Mouse (Mus musculus): ENCODE data around the gene Pde4d.
A peak's percentile ranks its signal among the peaks of the same experiment; 100 is the strongest.
"Not testable (repeated sequence)": the region's sequence is repeated elsewhere in the genome, so short reads cannot be mapped to it uniquely, and the experiment has no call there.

The Pde4d gene

DNA sequence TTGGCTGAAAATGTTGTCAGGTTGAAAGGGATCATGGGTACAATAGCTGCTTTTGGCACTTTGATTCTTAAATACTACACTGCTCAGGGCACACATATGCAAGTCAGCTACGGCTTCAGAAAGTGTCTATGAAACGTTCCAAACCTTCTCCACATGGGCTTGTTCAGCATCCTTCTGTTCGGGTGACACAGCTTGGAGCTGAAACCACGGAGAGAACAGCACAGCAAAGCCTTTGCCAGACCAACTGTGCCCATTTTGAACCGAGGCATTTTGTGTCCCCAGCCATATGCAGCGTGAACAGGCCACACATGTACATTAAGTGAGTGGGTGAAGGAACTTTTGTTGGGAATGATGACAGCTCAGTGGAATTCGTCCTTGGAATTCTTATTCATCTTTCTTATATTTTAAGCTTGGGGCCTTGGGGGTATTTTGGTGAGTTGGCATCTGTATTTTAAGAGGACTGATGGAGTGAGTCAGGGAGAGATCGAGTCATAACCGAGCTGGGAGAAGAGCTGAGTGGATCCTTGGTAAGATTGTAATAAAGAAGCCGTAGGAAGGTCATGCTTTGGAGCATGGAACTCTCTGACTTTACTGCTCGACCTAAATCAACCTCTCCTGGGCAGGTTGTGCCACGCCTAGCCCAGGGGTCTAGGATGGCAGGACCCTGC is 243.3 kb downstream of the Pde4d start:
- DNase-seq (ENCODE audit: low spot score in 2 of 2) = peak in 1 of 2 experiments; percentile 10

DNA sequence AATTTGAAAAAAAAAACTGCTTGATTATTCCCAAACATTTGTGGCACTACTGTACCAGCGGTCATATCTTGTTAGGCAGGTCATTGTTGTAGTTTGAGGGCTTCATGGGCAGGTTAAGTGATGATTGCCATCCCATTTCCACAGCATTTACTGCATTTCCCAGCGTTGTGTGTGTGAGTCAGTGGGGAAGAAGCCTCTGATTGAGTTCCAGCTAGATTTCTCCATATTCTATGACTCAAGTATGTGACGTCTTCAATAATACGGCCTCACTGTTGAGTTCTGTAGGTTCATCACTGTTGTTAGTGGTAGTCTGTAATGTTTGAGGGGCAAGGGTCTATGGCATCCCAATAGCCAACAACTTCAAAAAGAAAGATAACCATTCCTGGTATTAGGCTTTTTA is 255.7 kb downstream of the Pde4d start:
- no peak for DNase-seq (ENCODE audit: low spot score in 2 of 2)

DNA sequence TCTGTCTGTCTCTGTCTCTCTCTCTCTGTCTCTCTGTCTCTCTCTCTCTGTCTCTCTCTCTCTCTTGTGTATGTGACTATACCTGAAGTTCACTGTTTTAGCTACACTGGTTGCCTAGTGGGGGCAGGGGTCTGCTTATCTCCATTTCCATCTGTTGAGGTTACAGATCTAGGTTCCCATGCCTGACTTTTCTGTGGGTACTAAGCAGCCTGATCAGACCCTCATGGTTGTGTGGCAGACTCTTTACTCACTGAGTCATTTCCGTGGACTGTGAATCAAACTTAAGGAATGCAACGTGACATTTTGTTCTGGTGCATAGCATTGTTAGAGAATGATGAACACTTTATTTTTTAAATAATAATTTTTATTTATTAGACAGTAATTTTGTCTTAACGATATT is 264.3 kb downstream of the Pde4d start:
- DNase-seq (ENCODE audit: low spot score in 2 of 2) = no peak

GRCm38 (mm10) chr13:108715029-108715428 is 265.3 kb downstream of the Pde4d start:
- DNase-seq (ENCODE audit: low spot score in 2 of 2) = no peak

DNA sequence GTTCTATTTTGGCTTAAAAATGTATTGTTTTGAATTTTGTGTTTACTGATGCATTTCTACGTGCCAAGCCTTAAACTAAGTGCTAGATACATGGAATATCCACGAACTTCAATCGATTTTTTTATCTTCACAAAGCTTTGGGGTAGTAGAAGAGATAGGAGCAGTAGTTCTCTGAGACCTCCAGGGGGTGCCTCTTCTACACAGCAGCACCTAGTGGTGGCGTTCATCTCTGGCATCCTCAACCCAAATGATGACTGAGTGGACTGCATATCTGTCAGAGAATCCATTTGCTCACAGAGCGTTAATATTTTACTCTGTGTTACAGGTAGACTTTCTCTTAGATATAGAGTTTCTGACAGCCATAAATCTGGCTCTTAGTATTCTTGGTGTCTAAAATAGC is 272.5 kb downstream of the Pde4d start:
- DNase-seq (ENCODE audit: low spot score in 2 of 2) = no peak

DNA sequence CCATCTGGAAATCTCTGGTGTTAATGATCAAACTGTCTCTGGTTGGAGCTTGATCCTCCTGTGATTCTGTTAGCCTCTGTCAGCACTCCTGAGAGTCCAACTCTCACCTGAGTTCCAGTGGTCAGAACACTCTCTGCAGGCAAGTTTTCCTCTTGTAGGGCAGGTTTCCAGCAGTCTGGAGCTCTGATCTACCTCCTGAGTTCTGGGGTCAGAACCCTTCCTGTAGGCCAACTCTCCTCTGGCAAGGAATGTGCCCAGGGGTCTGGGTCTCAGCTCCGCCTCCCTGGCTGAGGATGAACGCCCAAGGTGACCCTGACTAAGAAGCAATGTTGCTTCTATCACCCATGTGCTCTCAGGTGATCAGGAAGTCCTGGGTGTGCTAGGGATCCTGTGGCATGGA is 284.6 kb downstream of the Pde4d start:
- not testable (repeated sequence) for DNase-seq (ENCODE audit: low spot score in 2 of 2)

DNA sequence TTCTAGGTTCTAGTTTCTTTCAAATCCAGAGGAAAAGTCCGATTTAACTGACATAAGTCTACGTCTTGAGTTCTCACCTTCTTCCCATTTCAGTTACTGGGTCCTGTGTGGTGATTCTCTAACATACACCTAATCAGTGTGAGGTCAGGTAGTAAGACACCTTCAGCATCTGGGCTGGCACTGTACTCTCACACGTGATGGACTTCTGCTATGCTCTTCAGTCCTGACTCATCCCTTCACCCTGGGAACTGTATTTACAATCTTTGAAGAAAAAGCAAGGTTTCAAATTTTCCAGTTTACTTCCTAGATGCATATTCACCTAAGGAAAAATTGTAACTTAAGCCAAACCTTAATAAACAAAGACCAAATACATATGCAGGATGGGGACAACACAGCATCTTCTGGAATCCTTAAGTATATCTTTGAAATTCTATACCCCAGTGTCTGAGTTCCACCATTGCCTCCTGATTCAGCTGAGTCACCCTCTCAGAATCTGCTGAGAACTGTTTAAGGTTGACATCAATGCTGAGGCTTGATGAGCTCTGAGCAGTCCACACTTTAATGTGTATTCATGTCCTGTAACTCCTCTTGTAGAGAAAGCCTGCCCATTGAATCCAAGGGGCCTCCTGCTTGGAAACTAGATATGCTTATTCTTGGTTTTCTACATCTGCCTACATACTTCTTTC is 301.6 kb downstream of the Pde4d start:
- DNase-seq (ENCODE audit: low spot score in 2 of 2) = no peak

DNA sequence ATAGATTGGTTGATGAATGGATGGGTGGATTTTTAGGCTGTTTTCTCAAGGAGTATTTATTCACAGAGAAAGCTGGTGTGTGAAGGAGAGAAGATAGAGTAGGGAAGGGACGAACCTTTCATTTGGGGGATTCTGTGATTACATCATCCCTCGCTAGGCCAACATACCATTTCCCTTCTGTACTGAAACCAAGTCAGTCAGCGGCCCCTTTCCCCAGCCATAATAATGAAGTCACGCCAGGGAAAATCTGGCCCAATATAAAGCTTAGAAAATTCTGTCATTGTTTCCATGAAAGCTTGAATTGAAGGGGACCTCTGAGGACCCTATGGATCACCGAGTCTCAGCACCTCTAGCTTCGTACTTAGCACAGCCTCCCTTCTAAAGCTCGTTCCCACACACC is 307.7 kb downstream of the Pde4d start:
- no peak for DNase-seq (ENCODE audit: low spot score in 2 of 2)

GRCm38 (mm10) chr13:108758331-108758730 is 308.6 kb downstream of the Pde4d start:
- DNase-seq (ENCODE audit: low spot score in 2 of 2) = no peak

GRCm38 (mm10) chr13:108759140-108759539 is 309.4 kb downstream of the Pde4d start:
- no peak for DNase-seq (ENCODE audit: low spot score in 2 of 2)

DNA sequence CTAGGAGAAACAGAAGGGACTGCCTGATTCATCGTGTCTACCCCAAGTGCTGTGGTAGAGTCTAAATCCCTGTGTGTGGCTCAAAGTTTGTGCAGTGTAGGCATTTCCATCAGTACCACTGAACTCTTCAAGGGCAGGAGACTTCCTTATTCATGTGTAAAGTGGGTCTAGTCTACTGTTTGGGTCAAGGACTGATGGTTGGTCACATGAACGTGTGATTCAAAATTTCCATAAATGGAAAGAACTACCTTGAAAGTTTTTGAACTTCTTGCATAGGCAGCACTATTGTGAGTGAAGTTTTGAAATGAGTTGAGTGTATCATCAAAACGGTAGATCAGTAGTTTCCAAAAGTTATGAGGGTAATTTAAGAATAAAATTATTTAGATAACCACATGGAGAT is 313.5 kb downstream of the Pde4d start:
- no peak for DNase-seq (ENCODE audit: low spot score in 2 of 2)

GRCm38 (mm10) chr13:108766020-108766727 is 316.4 kb downstream of the Pde4d start:
- no peak for DNase-seq (ENCODE audit: low spot score in 2 of 2)

DNA sequence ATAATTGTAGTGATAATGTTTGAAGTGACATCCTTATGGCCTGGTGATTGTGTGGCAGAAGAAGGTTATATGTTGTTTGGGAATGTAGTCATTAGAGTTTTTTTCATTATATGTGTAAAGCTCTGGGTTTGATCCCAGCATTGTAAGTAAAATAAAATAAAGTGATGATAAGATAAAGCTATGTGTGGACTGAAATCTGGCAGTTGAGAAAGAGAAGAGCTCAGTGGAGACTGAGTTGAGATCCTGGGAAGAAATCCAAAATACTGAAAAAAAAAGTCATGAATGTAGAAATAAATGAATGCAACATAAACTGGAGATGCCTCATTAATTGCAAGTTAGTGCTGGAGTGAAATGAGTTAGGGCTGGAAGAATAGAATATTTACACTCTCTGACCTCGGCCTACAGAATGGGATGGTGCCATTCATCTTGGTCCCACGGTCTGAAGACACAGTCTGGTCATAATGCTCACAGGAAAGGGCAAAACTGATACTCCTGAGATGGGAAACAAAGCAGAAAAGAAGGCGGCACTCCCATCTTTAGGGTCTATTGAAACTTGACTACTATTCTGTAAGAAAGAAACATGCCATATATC is 319.8 kb downstream of the Pde4d start:
- no peak for DNase-seq (ENCODE audit: low spot score in 2 of 2)

- DNase-seq (ENCODE audit: low spot score in 2 of 2) = no peak
Observed at GRCm38 (mm10) chr13:108772386-108772785, 322.6 kb downstream of the Pde4d start.

GRCm38 (mm10) chr13:108774981-108775380 is 325.2 kb downstream of the Pde4d start:
- no peak for DNase-seq (ENCODE audit: low spot score in 2 of 2)

GRCm38 (mm10) chr13:108775882-108776281 is 326.1 kb downstream of the Pde4d start:
- DNase-seq (ENCODE audit: low spot score in 2 of 2) = peak; percentile 3 to 28

DNA sequence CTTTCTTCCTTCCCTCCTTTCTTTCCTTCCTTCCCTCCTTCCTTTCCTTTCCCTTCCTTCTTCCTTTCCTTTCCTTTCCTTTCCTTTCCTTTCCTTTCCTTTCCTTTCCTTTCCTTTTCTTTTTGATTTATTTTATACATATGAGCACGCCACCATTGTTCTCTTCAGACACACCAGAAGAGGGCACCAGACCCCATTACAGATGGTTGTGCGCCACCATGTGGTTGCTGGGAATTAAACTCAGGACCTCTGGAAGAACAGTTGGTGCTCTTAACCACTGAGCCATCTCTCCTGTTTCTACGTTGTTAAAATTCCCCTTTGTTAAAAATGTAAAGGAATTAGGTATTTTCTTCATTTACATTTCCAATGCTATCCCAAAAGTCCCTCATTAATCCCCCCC is 347.9 kb downstream of the Pde4d start:
- not testable (repeated sequence) for DNase-seq (ENCODE audit: low spot score in 2 of 2)

DNA sequence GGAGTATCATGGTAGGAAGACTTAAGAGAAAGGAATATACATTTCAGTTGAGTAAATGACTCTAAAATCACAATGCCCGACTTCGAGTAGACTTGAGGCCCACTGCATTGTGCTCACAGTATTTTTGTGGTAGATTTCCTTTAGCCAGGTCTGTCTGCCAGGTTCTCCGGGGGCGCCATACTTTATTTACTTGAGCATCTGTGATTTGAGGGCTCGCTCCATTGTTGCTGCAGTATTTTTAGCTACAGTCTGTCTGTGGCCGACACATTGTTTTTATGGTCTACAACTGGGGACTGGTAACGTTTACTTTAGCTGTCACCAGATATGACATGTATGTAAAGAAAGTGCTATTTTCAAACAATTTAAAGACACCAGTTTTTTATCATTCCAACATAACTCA is 359.4 kb downstream of the Pde4d start:
- DNase-seq (ENCODE audit: low spot score in 2 of 2) = no peak

DNA sequence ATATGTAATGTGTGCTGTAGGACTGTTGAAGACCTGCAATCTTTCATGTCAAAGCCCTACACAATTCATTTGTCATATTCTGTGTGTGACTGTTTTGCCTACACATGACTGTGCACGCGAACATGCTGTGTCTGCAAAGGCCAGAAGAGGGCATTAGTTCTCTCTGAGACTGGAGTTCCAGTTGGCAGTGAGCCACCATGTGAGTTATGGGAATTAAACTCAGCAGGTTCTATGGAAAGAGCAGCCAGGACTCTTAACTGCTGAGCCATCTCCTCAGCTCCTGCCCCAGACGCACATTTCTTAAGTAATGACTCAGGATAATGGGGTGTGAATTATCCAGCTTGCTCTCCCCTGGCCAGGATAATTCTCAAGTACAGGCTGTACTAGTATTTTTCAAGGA is 363.2 kb downstream of the Pde4d start:
- DNase-seq (ENCODE audit: low spot score in 2 of 2) = no peak

GRCm38 (mm10) chr13:108819846-108820408 is 370.2 kb downstream of the Pde4d start:
- no peak for DNase-seq (ENCODE audit: low spot score in 2 of 2)

DNA sequence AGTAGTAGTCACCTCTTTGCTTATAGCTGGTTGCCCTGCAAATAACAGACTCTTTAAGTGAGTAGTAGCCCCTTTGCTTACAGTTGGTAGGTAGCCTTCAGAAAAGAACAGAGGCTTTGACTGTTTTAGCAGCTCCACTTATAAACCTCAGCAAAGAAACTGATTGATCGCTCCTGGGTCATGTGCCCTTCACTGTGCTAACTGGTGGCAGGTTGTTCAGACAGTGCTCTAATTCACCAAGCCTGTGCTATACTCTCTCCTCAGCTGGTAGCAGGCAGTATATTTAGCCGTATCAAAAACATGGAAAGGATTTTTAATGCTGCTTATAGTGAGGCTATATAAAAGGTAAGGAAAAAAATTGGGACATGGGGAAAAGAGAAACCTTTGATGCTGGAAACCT is 370.7 kb downstream of the Pde4d start:
- DNase-seq (ENCODE audit: low spot score in 2 of 2) = no peak

DNA sequence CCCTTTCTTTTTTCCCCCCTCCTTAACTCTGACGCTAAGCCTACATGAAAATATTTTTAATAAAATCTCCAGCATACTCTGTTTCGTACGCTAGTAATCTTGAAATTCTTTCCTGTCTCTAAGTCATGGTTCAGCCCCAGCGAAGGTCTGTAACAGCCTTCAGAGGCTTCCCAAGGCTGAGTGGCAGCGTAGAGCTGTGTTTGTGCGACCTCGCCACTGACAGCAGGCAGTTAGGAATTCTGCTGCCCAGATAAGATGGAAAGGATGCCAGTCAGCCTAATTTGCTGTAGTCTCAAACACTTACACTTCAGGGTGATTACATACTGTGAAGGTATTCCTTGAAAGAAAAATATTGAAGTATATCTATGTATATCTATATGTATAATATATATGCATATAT is 371.5 kb downstream of the Pde4d start:
- DNase-seq (ENCODE audit: low spot score in 2 of 2) = no peak

Measured in right cerebral cortex, postnatal 36 days (tissue).